Mouse (Mus musculus) kidney, adult 2 months (tissue): ENCODE data around the gene Depp1.

Source experiments
- CTCF ChIP-seq: fragments of 200-500 bp; conservative IDR thresholded peaks from 2 replicates; pipeline ENCODE4 v1.5.1; 2011; ENCODE audit warnings: low read depth, mild to moderate bottlenecking, control low read depth, low read length, moderate library complexity, mixed read lengths; ENCODE audit not compliant: insufficient read depth, insufficient read length
- POLR2A ChIP-seq: fragments of 200-500 bp; IDR thresholded peaks from one replicate; pipeline ENCODE4 v1.6.1; 2011; ENCODE audit warnings: low read depth, low read length, control low read depth

- TF ChIP-seq CTCF (no peak), POLR2A (no peak)
Measured at GRCm38 (mm10) chr6:116664830-116665229, 14.4 kb downstream of the Depp1 start.
